Mouse (Mus musculus): ENCODE results near the gene Cdk5rap2. TPM values are rescaled to one million over a fixed set of nuclear protein-coding genes. Genes with fewer than 3 reads are reported as not detected.

Cdk5rap2 gene
- polyA plus RNA-seq, 2 experiments: 4.8 to 5.9 TPM

GRCm38 (mm10) chr4:70289361-70289760, 120.9 kb downstream of the Cdk5rap2 start:
- H3K27me3 ChIP-seq (ENCODE audit: control insufficient read depth, insufficient read depth, low read length): no peaks in the 10 kb centered on the region
- 81% methylated on average over 6 of the region's 6 CpGs for WGBS (ENCODE audit: insufficient replicate concordance)
- no peak for ATAC-seq (ENCODE audit: insufficient read depth)
- no peak overlapping the region for H3K4me3 ChIP-seq (ENCODE audit: insufficient read depth in 1 of 2, low read depth in 2 of 2, low read length in 2 of 2)
- DNase-seq (ENCODE audit: low read depth in 3 of 3, low spot score in 3 of 3): no peak
- H3K9me3 ChIP-seq (ENCODE audit: control insufficient read depth, low read length): no peaks in the 10 kb centered on the region
- no peaks in the 10 kb centered on the region for H3K4me1 ChIP-seq (replicated peaks; ENCODE audit: control insufficient read depth in 2 of 2, insufficient read depth in 2 of 2, low read length in 1 of 2)
- no peak overlapping the region for H3K27ac ChIP-seq
- H3K36me3 ChIP-seq (replicated peaks; ENCODE audit: control insufficient read depth, insufficient read depth, low read depth): no peaks in the 10 kb centered on the region
- TF ChIP-seq EP300 (IDR thresholded peaks at IDR 0.05; ENCODE audit: low read depth) (no peak), CTCF (IDR thresholded peaks at IDR 0.05; ENCODE audit: low read depth) (no peak)
- no peak overlapping the region for H3K4me2 ChIP-seq (ENCODE audit: low read depth)
- H3K9ac ChIP-seq (replicated peaks): no peak overlapping the region

DNA sequence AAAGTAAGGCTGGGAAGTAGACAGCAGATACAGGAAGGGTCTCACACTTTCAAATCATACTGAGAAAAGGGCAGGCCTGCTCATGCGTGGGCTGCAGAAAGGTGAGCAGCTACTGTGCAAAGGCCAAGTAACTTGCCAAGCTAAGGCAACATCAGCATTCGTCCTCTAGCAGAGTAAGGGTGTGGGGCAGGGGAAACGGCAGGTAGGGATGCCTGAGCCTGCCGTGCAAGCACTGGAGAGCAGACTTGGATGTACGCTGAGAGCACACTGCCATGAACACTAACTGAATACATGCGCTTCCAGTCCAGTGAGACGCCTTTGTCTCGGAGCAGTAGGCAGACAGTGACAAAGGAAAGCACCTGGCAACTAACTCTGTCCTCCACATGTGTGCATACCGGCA, 127.1 kb downstream of the Cdk5rap2 start:
- DNase-seq (ENCODE audit: low read depth in 3 of 3, low spot score in 3 of 3) (no peak), ATAC-seq (ENCODE audit: insufficient read depth) (no peak)
- no peak overlapping the region for H3K4me3 ChIP-seq (ENCODE audit: insufficient read depth in 1 of 2, low read depth in 2 of 2, low read length in 2 of 2)
- no peaks in the 10 kb centered on the region for H3K9me3 ChIP-seq (ENCODE audit: control insufficient read depth, low read length)
- TF ChIP-seq CTCF (IDR thresholded peaks at IDR 0.05; ENCODE audit: low read depth): no peak
- TF ChIP-seq EP300 (IDR thresholded peaks at IDR 0.05; ENCODE audit: low read depth): no peak
- H3K27ac ChIP-seq: no peak overlapping the region
- H3K36me3 ChIP-seq (replicated peaks; ENCODE audit: control insufficient read depth, insufficient read depth, low read depth): no peaks in the 10 kb centered on the region; the same call in 1 of the 2 replicates
- no peak overlapping the region for H3K9ac ChIP-seq (replicated peaks)
- no peaks in the 10 kb centered on the region for H3K27me3 ChIP-seq (ENCODE audit: control insufficient read depth, insufficient read depth, low read length)
- no peaks in the 10 kb centered on the region for H3K4me1 ChIP-seq (replicated peaks; ENCODE audit: control insufficient read depth in 2 of 2, insufficient read depth in 2 of 2, low read length in 1 of 2)
- H3K4me2 ChIP-seq (ENCODE audit: low read depth): no peak overlapping the region
- WGBS (ENCODE audit: insufficient replicate concordance): 77% methylated on average over 9 of the region's 9 CpGs

- Histone ChIP-seq H3K4me3 (ENCODE audit: insufficient read depth in 1 of 2, low read depth in 2 of 2, low read length in 2 of 2) (no peak overlapping the region), H3K4me1 (replicated peaks; ENCODE audit: control insufficient read depth in 2 of 2, insufficient read depth in 2 of 2, low read length in 1 of 2) (no peaks in the 10 kb centered on the region), H3K36me3 (replicated peaks; ENCODE audit: control insufficient read depth, insufficient read depth, low read depth) (no peaks in the 10 kb centered on the region; the same call in 1 of the 2 replicates), H3K9me3 (ENCODE audit: control insufficient read depth, low read length) (no peaks in the 10 kb centered on the region), H3K27me3 (ENCODE audit: control insufficient read depth, insufficient read depth, low read length) (no peaks in the 10 kb centered on the region), H3K9ac (replicated peaks) (no peak overlapping the region), H3K27ac (no peak overlapping the region), H3K4me2 (ENCODE audit: low read depth) (no peak overlapping the region)
- WGBS (ENCODE audit: insufficient replicate concordance): 90% methylated on average over 4 of the region's 4 CpGs
- TF ChIP-seq CTCF (IDR thresholded peaks at IDR 0.05; ENCODE audit: low read depth) (no peak), EP300 (IDR thresholded peaks at IDR 0.05; ENCODE audit: low read depth) (no peak)
- ATAC-seq (ENCODE audit: insufficient read depth) (no peak), DNase-seq (ENCODE audit: low read depth in 3 of 3, low spot score in 3 of 3) (no peak)
Measured at GRCm38 (mm10) chr4:70278882-70279281, 131.4 kb downstream of the Cdk5rap2 start.

DNA sequence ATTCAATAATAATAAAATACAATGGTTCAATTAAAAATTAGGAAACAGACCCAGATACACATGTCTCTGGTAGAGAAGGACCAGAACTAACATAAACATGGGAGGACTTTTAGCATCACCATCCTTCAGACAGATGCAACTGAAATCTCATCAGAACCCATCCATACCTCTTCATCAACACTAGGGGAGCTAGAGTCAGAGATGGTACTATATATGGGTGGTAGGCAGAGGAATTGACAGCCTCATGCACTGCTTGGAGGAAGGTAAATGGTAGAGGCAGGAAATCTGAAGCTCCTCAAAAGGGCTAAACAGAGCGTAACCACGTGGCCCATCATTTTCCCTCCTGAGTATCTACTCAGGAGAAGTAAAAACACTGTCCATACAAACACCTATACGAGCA, 132.2 kb downstream of the Cdk5rap2 start:
- ATAC-seq (ENCODE audit: insufficient read depth) (no peak), DNase-seq (ENCODE audit: low read depth in 3 of 3, low spot score in 3 of 3) (no peak)
- Histone ChIP-seq H3K4me1 (replicated peaks; ENCODE audit: control insufficient read depth in 2 of 2, insufficient read depth in 2 of 2, low read length in 1 of 2) (no peaks in the 10 kb centered on the region), H3K27ac (no peak overlapping the region), H3K36me3 (replicated peaks; ENCODE audit: control insufficient read depth, insufficient read depth, low read depth) (no peaks in the 10 kb centered on the region; the same call in 1 of the 2 replicates), H3K27me3 (ENCODE audit: control insufficient read depth, insufficient read depth, low read length) (no peaks in the 10 kb centered on the region), H3K9ac (replicated peaks) (no peak overlapping the region), H3K4me3 (ENCODE audit: insufficient read depth in 1 of 2, low read depth in 2 of 2, low read length in 2 of 2) (no peak overlapping the region), H3K9me3 (ENCODE audit: control insufficient read depth, low read length) (no peaks in the 10 kb centered on the region), H3K4me2 (ENCODE audit: low read depth) (no peak overlapping the region)
- TF ChIP-seq EP300 (IDR thresholded peaks at IDR 0.05; ENCODE audit: low read depth): no peak
- peak; percentile 24; the same call in 1 of the 2 replicates for TF ChIP-seq CTCF (IDR thresholded peaks at IDR 0.05; ENCODE audit: low read depth)
- 88% methylated on average over 3 of the region's 3 CpGs for WGBS (ENCODE audit: insufficient replicate concordance)

GRCm38 (mm10) chr4:70272943-70273342, 137.3 kb downstream of the Cdk5rap2 start:
- Histone ChIP-seq H3K9me3 (ENCODE audit: control insufficient read depth, low read length) (no peaks in the 10 kb centered on the region), H3K36me3 (replicated peaks; ENCODE audit: control insufficient read depth, insufficient read depth, low read depth) (no peaks in the 10 kb centered on the region; the same call in 1 of the 2 replicates), H3K27me3 (ENCODE audit: control insufficient read depth, insufficient read depth, low read length) (no peaks in the 10 kb centered on the region), H3K4me2 (ENCODE audit: low read depth) (no peak overlapping the region), H3K4me3 (ENCODE audit: insufficient read depth in 1 of 2, low read depth in 2 of 2, low read length in 2 of 2) (no peak overlapping the region), H3K27ac (no peak overlapping the region), H3K9ac (replicated peaks) (no peak overlapping the region), H3K4me1 (replicated peaks; ENCODE audit: control insufficient read depth in 2 of 2, insufficient read depth in 2 of 2, low read length in 1 of 2) (no peaks in the 10 kb centered on the region)
- DNase-seq (ENCODE audit: low read depth in 3 of 3, low spot score in 3 of 3): no peak
- ATAC-seq (ENCODE audit: insufficient read depth): no peak
- WGBS (ENCODE audit: insufficient replicate concordance): 76% methylated on average over 4 of the region's 4 CpGs
- no peak for TF ChIP-seq EP300 (IDR thresholded peaks at IDR 0.05; ENCODE audit: low read depth)
- TF ChIP-seq CTCF (IDR thresholded peaks at IDR 0.05; ENCODE audit: low read depth): no peak

Measured in liver, embryonic 14.5 days (tissue).